Mouse (Mus musculus): ENCODE measurements at regions not wholly inside any gene's neighbourhood (a gene's known extent, or its start where the extent isn't known, plus 50 kb on each side); places are given as distances from the start of the nearest gene placed in this dataset.

DNA sequence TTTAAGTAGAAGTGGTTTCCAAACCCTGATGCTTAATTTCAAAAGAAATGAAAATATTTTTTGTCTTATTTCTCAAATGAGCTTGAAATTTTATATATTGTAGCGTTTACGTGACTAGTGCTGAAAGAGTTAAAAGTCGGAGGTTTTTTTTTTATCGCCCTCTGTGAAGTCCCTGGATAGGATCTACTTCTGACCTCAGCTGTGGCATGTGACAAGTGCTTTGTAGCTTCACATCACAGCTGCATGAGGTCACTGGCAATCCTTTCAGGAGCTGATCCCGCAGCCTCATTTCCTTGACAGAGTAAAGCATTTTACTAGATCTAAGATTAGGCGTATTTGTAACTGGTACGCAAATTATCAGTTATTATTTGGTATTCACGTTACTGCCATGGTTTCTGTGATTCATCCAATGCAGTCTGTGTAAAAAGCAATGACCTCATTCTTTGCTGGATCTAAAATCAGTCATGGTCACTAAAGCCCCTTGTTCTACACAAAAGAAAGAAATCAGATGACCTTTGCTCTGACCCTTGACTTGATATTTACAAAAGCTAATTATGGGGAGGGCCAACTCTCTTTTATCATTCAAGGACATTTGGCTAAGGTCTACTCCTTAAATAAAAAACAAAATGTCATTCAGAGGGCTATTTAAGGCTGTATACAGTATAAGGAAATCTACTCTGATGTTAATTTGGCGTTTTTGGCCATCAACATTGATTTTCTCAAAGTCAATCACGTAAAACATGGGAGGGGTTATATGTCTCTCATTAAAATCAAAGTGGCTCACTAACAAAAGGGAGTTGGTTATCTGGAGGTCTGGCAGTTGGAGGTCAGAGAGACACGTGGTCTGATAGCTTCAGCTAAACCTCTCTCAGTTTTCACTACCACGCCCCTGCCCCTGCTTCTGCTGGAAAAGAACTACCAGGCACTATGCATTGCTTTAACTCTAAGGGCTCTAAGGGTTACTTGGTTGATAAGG, 94.3 kb upstream of the Zbtb20 start:
- TF ChIP-seq CTCF (IDR thresholded peaks at IDR 0.05; ENCODE audit: low read depth), result no peak
- H3K9me3 ChIP-seq (replicated peaks; ENCODE audit: low read length), result no peaks in the 10 kb centered on the region
- H3K4me3 ChIP-seq (replicated peaks; ENCODE audit: low read depth, low read length), result no peak overlapping the region
- no peaks in the 10 kb centered on the region for H3K27me3 ChIP-seq (ENCODE audit: insufficient read depth, low read length)
- H3K4me2 ChIP-seq (ENCODE audit: low read length), result no peak overlapping the region
- H3K27ac ChIP-seq, result no peak overlapping the region
- 20% methylated on average over 12 of the region's 12 CpGs for WGBS
- no peak overlapping the region for H3K9ac ChIP-seq (ENCODE audit: low read depth, low read length)
- H3K4me1 ChIP-seq (replicated peaks; ENCODE audit: insufficient read depth, low read length), result no peaks in the 10 kb centered on the region
- DNase-seq (ENCODE audit: low spot score) (peak; percentile 37), ATAC-seq (replicated peaks; ENCODE audit: low FRiP score, low read depth) (no peak)
- no peaks in the 10 kb centered on the region for H3K36me3 ChIP-seq (ENCODE audit: insufficient read depth, low read length)

DNA sequence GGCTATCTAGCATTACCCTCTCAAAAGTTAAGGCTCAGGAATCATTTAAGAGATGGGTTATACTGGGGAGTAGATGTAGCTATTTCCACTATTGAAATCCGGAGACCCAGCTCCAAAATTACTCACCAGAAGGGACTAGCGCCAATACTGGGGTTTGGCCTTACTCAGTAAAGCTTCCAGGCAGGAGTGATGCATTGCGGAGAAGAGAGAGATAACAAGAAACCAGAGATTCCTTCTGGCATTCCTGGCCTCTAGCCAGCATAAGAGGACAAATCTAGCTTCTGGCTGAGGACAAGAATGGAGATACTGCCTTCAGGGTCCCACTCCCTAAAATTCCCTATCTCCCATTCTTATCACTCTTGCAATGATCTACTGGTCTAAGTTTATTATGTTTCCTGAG, 95.7 kb upstream of the Zbtb20 start:
- H3K9ac ChIP-seq (ENCODE audit: low read depth, low read length), result no peak overlapping the region
- H3K4me3 ChIP-seq (replicated peaks; ENCODE audit: low read depth, low read length), result no peak overlapping the region
- WGBS, result 82% methylated on average over 3 of the region's 3 CpGs
- no peak for ATAC-seq (replicated peaks; ENCODE audit: low FRiP score, low read depth)
- H3K4me1 ChIP-seq (replicated peaks; ENCODE audit: insufficient read depth, low read length), result no peaks in the 10 kb centered on the region
- DNase-seq (ENCODE audit: low spot score), result no peak
- no peak overlapping the region for H3K4me2 ChIP-seq (ENCODE audit: low read length)
- H3K27me3 ChIP-seq (ENCODE audit: insufficient read depth, low read length), result no peaks in the 10 kb centered on the region
- H3K9me3 ChIP-seq (replicated peaks; ENCODE audit: low read length), result no peaks in the 10 kb centered on the region
- no peak overlapping the region for H3K27ac ChIP-seq
- no peaks in the 10 kb centered on the region for H3K36me3 ChIP-seq (ENCODE audit: insufficient read depth, low read length)
- no peak for TF ChIP-seq CTCF (IDR thresholded peaks at IDR 0.05; ENCODE audit: low read depth)

DNA sequence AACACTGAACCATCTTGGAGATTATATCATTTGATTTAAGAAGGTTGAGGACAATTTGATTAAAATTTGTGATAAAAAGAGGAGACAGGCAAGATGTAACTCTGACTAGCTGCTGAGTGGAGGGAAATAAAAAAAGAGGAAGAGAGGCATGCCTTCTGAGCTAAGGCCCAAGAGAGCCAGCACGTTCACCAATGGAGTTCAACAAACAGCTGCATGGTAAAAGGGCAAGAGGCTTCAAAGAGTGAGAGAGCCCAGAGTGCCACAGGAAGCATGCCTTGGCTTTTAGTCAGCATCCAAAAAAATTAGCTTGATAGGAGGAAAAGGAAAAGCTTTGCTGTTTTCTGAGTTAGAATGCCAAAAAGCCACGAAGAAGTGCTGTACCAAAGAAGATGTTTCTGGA, 103.0 kb upstream of the Zbtb20 start:
- ATAC-seq (replicated peaks; ENCODE audit: low FRiP score, low read depth), result no peak
- no peaks in the 10 kb centered on the region for H3K27me3 ChIP-seq (ENCODE audit: insufficient read depth, low read length)

DNA sequence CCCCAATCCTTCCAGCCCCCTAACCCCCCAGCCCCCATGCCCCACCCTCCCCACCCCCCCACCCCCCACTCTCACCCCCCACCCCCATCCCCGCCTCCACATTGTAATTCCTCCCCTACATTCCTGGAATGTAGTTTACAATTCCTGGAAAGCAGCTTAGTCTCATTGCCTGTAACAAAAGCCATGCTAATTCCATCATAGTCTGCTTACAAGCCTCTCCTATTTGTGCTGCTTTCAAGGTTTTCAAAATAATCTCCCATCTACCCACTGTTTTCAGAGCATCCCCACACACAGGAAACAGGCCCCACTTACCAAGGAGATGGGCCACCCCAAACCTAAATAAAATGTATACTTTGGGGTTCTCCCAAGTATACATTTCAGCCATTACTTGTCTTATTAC, 105.5 kb upstream of the Zbtb20 start:
- Histone ChIP-seq H3K27ac (no peak overlapping the region), H3K4me3 (replicated peaks; ENCODE audit: low read depth, low read length) (no peak overlapping the region), H3K27me3 (ENCODE audit: insufficient read depth, low read length) (no peaks in the 10 kb centered on the region), H3K9ac (ENCODE audit: low read depth, low read length) (no peak overlapping the region), H3K9me3 (replicated peaks; ENCODE audit: low read length) (no peaks in the 10 kb centered on the region), H3K36me3 (ENCODE audit: insufficient read depth, low read length) (no peaks in the 10 kb centered on the region), H3K4me1 (replicated peaks; ENCODE audit: insufficient read depth, low read length) (no peaks in the 10 kb centered on the region), H3K4me2 (ENCODE audit: low read length) (no peak overlapping the region)
- ATAC-seq (replicated peaks; ENCODE audit: low FRiP score, low read depth), result no peak
- no peak for DNase-seq (ENCODE audit: low spot score)
- no peak for TF ChIP-seq CTCF (IDR thresholded peaks at IDR 0.05; ENCODE audit: low read depth)
- WGBS, result 63% methylated on average over 1 of the region's 1 CpGs

More for the DNA sequence above, 103.0 kb upstream of the Zbtb20 start:
- WGBS, result 49% methylated on average over 2 of the region's 2 CpGs
- Histone ChIP-seq H3K4me2 (ENCODE audit: low read length) (no peak overlapping the region), H3K9ac (ENCODE audit: low read depth, low read length) (no peak overlapping the region), H3K4me1 (replicated peaks; ENCODE audit: insufficient read depth, low read length) (no peaks in the 10 kb centered on the region), H3K9me3 (replicated peaks; ENCODE audit: low read length) (no peaks in the 10 kb centered on the region), H3K4me3 (replicated peaks; ENCODE audit: low read depth, low read length) (no peak overlapping the region), H3K27ac (no peak overlapping the region), H3K36me3 (ENCODE audit: insufficient read depth, low read length) (no peaks in the 10 kb centered on the region)
- no peak for TF ChIP-seq CTCF (IDR thresholded peaks at IDR 0.05; ENCODE audit: low read depth)
- no peak for DNase-seq (ENCODE audit: low spot score)

DNA sequence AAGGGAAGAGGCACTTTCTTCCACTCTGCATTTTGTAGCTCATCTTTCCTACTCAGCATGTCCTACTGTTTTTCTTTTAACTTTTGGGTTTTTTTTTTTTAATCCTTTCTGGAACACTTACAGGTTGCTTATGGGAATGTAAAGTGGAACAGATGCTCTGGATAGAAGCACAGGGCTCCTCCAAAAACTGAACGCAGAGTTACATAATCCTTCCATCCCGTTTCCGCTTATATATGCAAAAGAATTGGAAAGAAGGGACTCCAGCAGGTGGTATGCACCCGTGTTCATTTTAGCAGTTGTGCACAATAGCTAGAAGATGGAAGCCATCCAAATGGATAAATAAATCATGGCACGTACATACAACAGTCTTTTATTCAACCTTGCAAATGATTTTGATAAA, 127.0 kb upstream of the Zbtb20 start:
- no peak for TF ChIP-seq CTCF (IDR thresholded peaks at IDR 0.05; ENCODE audit: low read depth)
- Histone ChIP-seq H3K27ac (no peak overlapping the region), H3K9ac (ENCODE audit: low read depth, low read length) (no peak overlapping the region), H3K4me2 (ENCODE audit: low read length) (no peak overlapping the region), H3K4me1 (replicated peaks; ENCODE audit: insufficient read depth, low read length) (no peaks in the 10 kb centered on the region), H3K4me3 (replicated peaks; ENCODE audit: low read depth, low read length) (no peak overlapping the region), H3K27me3 (ENCODE audit: insufficient read depth, low read length) (no peaks in the 10 kb centered on the region), H3K36me3 (ENCODE audit: insufficient read depth, low read length) (no peaks in the 10 kb centered on the region), H3K9me3 (replicated peaks; ENCODE audit: low read length) (no peaks in the 10 kb centered on the region)
- ATAC-seq (replicated peaks; ENCODE audit: low FRiP score, low read depth), result no peak
- 84% methylated on average over 5 of the region's 5 CpGs for WGBS
- no peak for DNase-seq (ENCODE audit: low spot score)

DNA sequence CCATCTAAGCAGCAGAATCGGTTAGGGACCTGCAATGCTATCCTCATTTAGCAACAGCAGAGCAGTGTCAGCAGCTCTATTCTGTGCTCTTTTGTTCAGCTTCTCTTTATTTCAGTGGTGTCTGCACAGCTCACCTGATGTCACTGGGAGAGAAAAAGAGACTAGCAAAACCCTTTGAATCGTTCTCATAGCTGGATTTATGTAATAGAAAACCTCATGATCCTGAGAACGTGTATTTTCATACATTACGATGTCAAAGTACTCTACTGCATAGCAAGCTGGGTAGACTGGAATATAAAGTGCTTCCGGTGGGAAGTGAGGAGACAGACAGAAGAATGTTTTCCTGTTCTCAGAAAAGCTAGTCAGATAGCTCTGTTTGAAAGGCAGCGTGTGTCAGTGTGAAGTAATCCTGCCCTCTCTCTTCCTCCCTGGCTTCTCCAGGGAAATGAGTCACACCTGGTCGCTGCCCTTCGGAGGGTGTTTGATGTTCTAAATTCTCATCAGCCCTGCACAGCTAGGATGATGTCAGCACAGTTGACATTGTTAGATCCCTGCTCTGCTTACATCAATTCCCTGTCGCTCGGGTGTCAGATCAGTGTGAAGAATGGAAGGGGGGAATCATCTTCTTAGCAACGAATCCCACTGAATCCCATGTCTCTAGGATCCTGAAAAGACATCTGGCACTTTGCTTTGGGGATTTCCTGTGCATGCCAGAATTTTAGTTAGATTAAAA, 129.6 kb upstream of the Zbtb20 start:
- H3K4me3 ChIP-seq (replicated peaks; ENCODE audit: low read depth, low read length), result no peak overlapping the region
- no peak overlapping the region for H3K4me2 ChIP-seq (ENCODE audit: low read length)
- 43% methylated on average over 11 of the region's 11 CpGs for WGBS
- no peak overlapping the region for H3K27ac ChIP-seq
- no peaks in the 10 kb centered on the region for H3K4me1 ChIP-seq (replicated peaks; ENCODE audit: insufficient read depth, low read length)
- DNase-seq (ENCODE audit: low spot score) (peak; percentile 15), ATAC-seq (replicated peaks; ENCODE audit: low FRiP score, low read depth) (no peak)
- H3K9ac ChIP-seq (ENCODE audit: low read depth, low read length), result no peak overlapping the region
- TF ChIP-seq CTCF (IDR thresholded peaks at IDR 0.05; ENCODE audit: low read depth), result no peak
- no peaks in the 10 kb centered on the region for H3K9me3 ChIP-seq (replicated peaks; ENCODE audit: low read length)
- H3K27me3 ChIP-seq (ENCODE audit: insufficient read depth, low read length), result no peaks in the 10 kb centered on the region
- H3K36me3 ChIP-seq (ENCODE audit: insufficient read depth, low read length), result no peaks in the 10 kb centered on the region
